ENCODE assay signal across 8 mouse cellular contexts in the genomic region with DNA sequence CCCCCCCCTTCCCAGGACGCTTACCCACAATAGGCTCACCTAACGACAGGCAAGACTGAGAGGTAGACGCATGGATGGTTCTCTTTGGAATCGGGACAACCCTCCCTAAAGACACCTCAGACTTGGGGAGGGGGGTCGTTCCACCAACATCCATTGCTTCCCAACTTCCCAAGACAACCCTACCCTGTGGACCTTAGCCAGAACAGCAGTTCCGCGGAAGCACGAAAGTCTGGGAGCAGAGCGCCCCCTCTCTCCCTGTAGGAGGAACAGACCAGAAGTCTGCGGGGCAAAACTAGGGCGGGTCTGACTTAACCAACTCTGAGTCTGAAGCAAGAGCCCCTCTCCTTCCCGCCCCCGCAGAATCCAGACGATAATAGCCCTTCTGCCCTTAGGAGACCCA. TPM values are rescaled to one million over a fixed set of nuclear protein-coding genes. Genes with fewer than 3 reads are reported as not detected.
DNase-seq lines count a peak whose midpoint lies in the region; ATAC-seq and TF ChIP-seq lines count a peak whose summit lies in the region.

No protein-coding gene starts in this region.

- peaks cover 73% of the 10 kb centered on the region for H3K27me3 ChIP-seq in heart, embryonic 12.5 days (replicated peaks)
- peaks cover 39% of the 10 kb centered on the region for H3K27me3 ChIP-seq in hindbrain, embryonic 15.5 days

- peak; percentile 62 for TF ChIP-seq CTCF in lung, adult 2 months (IDR thresholded peaks at IDR 0.05; ENCODE audit: insufficient read depth, low read length)

- H3K9ac ChIP-seq in heart, embryonic 12.5 days = no peak overlapping the region
- no peak overlapping the region for H3K9ac ChIP-seq in hindbrain, embryonic 15.5 days

- H3K4me1 ChIP-seq in heart, embryonic 12.5 days (replicated peaks) = peaks cover 26% of the 10 kb centered on the region
- peaks cover 45% of the 10 kb centered on the region for H3K4me1 ChIP-seq in hindbrain, embryonic 15.5 days (replicated peaks)
- peaks cover 3% of the 10 kb centered on the region; the same call in 1 of the 2 replicates for H3K4me1 ChIP-seq in lung, adult 2 months (ENCODE audit: control insufficient read depth, insufficient read depth, low read length)

- no peaks in the 10 kb centered on the region for H3K36me3 ChIP-seq in heart, embryonic 12.5 days
- H3K36me3 ChIP-seq in hindbrain, embryonic 15.5 days = no peaks in the 10 kb centered on the region

- no peak overlapping the region for H3K27ac ChIP-seq in heart, embryonic 12.5 days (ENCODE audit: poor library complexity, severe bottlenecking)
- no peak overlapping the region for H3K27ac ChIP-seq in hindbrain, embryonic 15.5 days (replicated peaks)

- H3K4me2 ChIP-seq in heart, embryonic 12.5 days = no peak overlapping the region
- H3K4me2 ChIP-seq in hindbrain, embryonic 15.5 days = peak overlapping the region; percentile 85; the same call in 1 of the 2 replicates

- H3K9me3 ChIP-seq in heart, embryonic 12.5 days (replicated peaks) = no peaks in the 10 kb centered on the region
- no peaks in the 10 kb centered on the region for H3K9me3 ChIP-seq in hindbrain, embryonic 15.5 days

- 6% methylated on average over 14 of the region's 14 CpGs for WGBS in heart, embryonic 12.5 days
- 7% methylated on average over 14 of the region's 14 CpGs for WGBS in hindbrain, embryonic 15.5 days
- 7% methylated on average over 14 of the region's 14 CpGs for WGBS in lung, adult 2 months

- no peak for ATAC-seq in heart, embryonic 12.5 days (ENCODE audit: insufficient number of reproducible peaks, low FRiP score)
- peak; percentile 23; the same call in 1 of the 2 replicates for ATAC-seq in hindbrain, embryonic 15.5 days (ENCODE audit: low FRiP score, low read depth)

- TF ChIP-seq POLR2A in lung, adult 2 months (IDR thresholded peaks at IDR 0.05; ENCODE audit: borderline replicate concordance, extremely low read depth, low read depth, low read length) = no peak

- peak; percentile 50 for DNase-seq in heart, adult 8-10 months (ENCODE audit: low spot score)
- DNase-seq in NIH3T3 (ENCODE audit: low read depth) = peak; percentile 7
- peak; percentile 68 for DNase-seq in embryo, embryonic 10.5 days (ENCODE audit: low spot score)
- peak; percentile 37 for DNase-seq in lung, adult 2 months
- DNase-seq in right cerebral cortex, postnatal 25 days = peak; percentile 48
- no peak for DNase-seq in thymus, adult 18-20 months

- H3K4me3 ChIP-seq in heart, embryonic 12.5 days = no peak overlapping the region
- no peak overlapping the region for H3K4me3 ChIP-seq in hindbrain, embryonic 15.5 days
- no peak overlapping the region for H3K4me3 ChIP-seq in lung, adult 2 months (replicated peaks; ENCODE audit: extremely low read depth, low read depth, low read length)

RNA-seq across cellular contexts. Expression of gene Inhbb, which starts 1.5 kb away (rescaled TPM):
- total RNA-seq in heart, adult 8-10 months (2022) = 1 to 10 TPM in 3 of 4 experiments, under 1 TPM in 1; 0.60 to 2.3 (median 1.1) TPM
- polyA plus RNA-seq in heart, embryonic 12.5 days (2016; fragmentation: Nextera tagmentation; extraction: Ambion mirVana) = 0.26 and 0.49 TPM in 2 replicates
- polyA plus RNA-seq in hindbrain, embryonic 15.5 days (2015; fragmentation: Nextera tagmentation; extraction: Ambion mirVana) = 2.2 and 3.0 TPM in 2 replicates
- 6.8 and 11.0 TPM in 2 replicates for polyA plus RNA-seq in lung, adult 2 months (2012; rRNA removed)

Comparison
In these comparisons a context has a peak if more than half of its experiments do, and no peak if none do; other contexts are left out.
1. DNase-seq: peak in heart, adult 8-10 months (single experiment), NIH3T3 (single experiment), embryo, embryonic 10.5 days (single experiment), lung, adult 2 months (single experiment) and right cerebral cortex, postnatal 25 days (single experiment); none in thymus, adult 18-20 months (0 of 2).